Mouse (Mus musculus) megakaryocyte, embryonic 14.5 days (primary cell): ENCODE measurements at regions not wholly inside any gene's neighbourhood (a gene's known extent, or its start where the extent isn't known, plus 50 kb on each side); places are given as distances from the start of the nearest gene placed in this dataset.

ENCODE experiments used
- FLI1 ChIP-seq: IDR thresholded peaks from 2 replicates; pipeline ENCODE4 v1.6.1; 2012; ENCODE audit warnings: low read length, inconsistent platforms, mixed read lengths
- GATA1 ChIP-seq: IDR thresholded peaks from 3 replicates; pipeline ENCODE4 v1.6.1; 2012; ENCODE audit warnings: mixed read lengths, low read length, inconsistent platforms, borderline replicate concordance

GRCm38 (mm10) chr6:100476550-100477366, 189.5 kb upstream of the Rybp start:
- TF ChIP-seq GATA1 (no peak), FLI1 (no peak)
